Mouse (Mus musculus): ENCODE measurements around the gene Cdk5. TPM values are rescaled to one million over a fixed set of nuclear protein-coding genes. Genes with fewer than 3 reads are reported as not detected.
A peak's percentile ranks its signal among the peaks of the same experiment; 100 is the strongest.

Cdk5 gene
- total and polyA plus RNA-seq, 2 experiments from 2014 or later: 104 to 168 TPM

DNA sequence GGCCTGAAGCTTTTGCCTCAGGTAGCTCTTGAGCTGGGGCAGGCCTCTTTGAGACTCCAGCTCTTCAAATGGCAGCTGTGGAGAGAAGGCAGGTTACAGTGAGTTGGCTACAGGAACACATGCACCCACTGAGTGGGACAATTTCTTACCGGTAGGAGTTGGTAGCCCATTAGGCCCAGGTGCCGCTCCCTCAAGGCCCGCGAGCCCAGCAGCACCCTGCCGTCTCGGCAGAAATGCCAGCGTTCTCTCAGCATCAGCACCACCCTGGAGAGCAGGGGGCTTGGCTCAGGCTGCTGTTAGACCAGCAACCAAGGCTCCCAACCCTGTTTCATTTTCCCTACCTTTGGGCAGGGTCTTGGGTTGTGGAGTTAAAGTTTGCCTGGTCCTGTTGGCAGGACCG, 17.9 kb upstream of the Cdk5 start:
- DNase-seq (ENCODE audit: low spot score) (no peak), ATAC-seq (ENCODE audit: low FRiP score) (no peak)
- no peak for TF ChIP-seq CTCF (IDR thresholded peaks at IDR 0.05)
- 88% methylated on average over 8 of the region's 8 CpGs for WGBS
- Histone ChIP-seq H3K4me3 (ENCODE audit: low read depth, low read length) (no peak overlapping the region), H3K4me2 (ENCODE audit: low read depth, low read length, poor library complexity, severe bottlenecking) (no peak overlapping the region), H3K9me3 (ENCODE audit: low read length) (no peaks in the 10 kb centered on the region), H3K9ac (replicated peaks; ENCODE audit: low read length, poor library complexity, severe bottlenecking) (no peak overlapping the region), H3K36me3 (ENCODE audit: insufficient read depth, low read length) (peaks cover 32% of the 10 kb centered on the region), H3K27me3 (ENCODE audit: insufficient read depth, low read length) (no peaks in the 10 kb centered on the region), H3K27ac (ENCODE audit: low read depth, low read length) (no peak overlapping the region), H3K4me1 (ENCODE audit: insufficient read depth, low read length) (peaks cover 10% of the 10 kb centered on the region; the same call in 1 of the 2 replicates)

- H3K9me3 ChIP-seq (ENCODE audit: low read length): no peaks in the 10 kb centered on the region
- H3K4me1 ChIP-seq (ENCODE audit: insufficient read depth, low read length): no peaks in the 10 kb centered on the region
- no peak overlapping the region for H3K9ac ChIP-seq (replicated peaks; ENCODE audit: low read length, poor library complexity, severe bottlenecking)
- no peak for TF ChIP-seq CTCF (IDR thresholded peaks at IDR 0.05)
- 94% methylated on average over 8 of the region's 8 CpGs for WGBS
- DNase-seq (ENCODE audit: low spot score) (no peak), ATAC-seq (ENCODE audit: low FRiP score) (no peak)
- peaks cover 48% of the 10 kb centered on the region for H3K36me3 ChIP-seq (ENCODE audit: insufficient read depth, low read length)
- H3K27me3 ChIP-seq (ENCODE audit: insufficient read depth, low read length): no peaks in the 10 kb centered on the region
- H3K4me3 ChIP-seq (ENCODE audit: low read depth, low read length): no peak overlapping the region
- H3K27ac ChIP-seq (ENCODE audit: low read depth, low read length): no peak overlapping the region
- H3K4me2 ChIP-seq (ENCODE audit: low read depth, low read length, poor library complexity, severe bottlenecking): no peak overlapping the region
Observed at GRCm38 (mm10) chr5:24433993-24434392, 10.7 kb upstream of the Cdk5 start.

DNA sequence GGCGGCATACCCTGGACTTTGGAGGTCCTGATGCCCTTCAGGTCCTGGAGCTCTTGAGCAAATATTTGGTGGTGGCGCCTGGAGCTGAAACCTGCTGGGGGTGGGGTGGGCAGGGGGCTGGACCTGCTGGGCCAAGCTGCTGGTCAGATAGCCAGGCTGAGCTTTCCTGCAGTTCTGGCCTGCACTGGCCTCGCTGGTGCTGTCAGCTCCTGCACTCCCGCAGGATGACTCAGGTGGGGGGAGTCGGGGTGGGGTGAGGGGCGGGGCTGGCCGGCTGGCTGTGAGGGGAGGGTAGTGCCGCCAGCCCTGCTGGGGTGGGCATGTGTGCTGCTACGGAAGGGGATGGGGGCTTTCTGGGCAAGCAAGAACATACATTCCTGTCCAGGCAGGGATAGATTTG, 5.3 kb upstream of the Cdk5 start:
- WGBS: 22% methylated on average over 9 of the region's 9 CpGs

DNA sequence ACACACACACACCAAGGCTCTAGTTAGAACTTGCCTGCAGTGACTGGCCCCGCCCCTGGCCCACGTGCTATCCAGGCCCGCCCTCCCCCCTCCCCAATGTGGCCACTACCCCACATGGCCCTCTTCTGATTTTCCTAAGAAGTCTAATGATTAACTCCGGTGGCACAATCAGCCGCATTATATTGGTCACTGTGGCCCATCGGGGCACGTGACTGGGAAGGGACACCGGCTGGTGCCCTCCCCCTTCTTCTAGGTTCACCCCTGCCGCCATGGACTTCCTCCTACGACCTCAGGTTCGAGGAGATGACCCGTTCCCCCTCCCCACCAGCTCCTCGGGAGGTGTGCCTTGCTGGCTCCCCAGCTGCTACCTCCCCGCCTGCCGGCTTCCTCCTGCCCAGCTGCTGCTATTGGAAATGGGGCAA, 4.7 kb upstream of the Cdk5 start:
- TF ChIP-seq CTCF (IDR thresholded peaks at IDR 0.05): no peak
- Histone ChIP-seq H3K4me1 (ENCODE audit: insufficient read depth, low read length) (peaks cover 10% of the 10 kb centered on the region; the same call in 1 of the 2 replicates), H3K27ac (ENCODE audit: low read depth, low read length) (no peak overlapping the region), H3K9me3 (ENCODE audit: low read length) (no peaks in the 10 kb centered on the region), H3K4me2 (ENCODE audit: low read depth, low read length, poor library complexity, severe bottlenecking) (no peak overlapping the region), H3K9ac (replicated peaks; ENCODE audit: low read length, poor library complexity, severe bottlenecking) (no peak overlapping the region), H3K27me3 (ENCODE audit: insufficient read depth, low read length) (no peaks in the 10 kb centered on the region), H3K36me3 (ENCODE audit: insufficient read depth, low read length) (peaks cover 29% of the 10 kb centered on the region), H3K4me3 (ENCODE audit: low read depth, low read length) (no peak overlapping the region)
- 11% methylated on average over 13 of the region's 15 CpGs for WGBS
- ATAC-seq (ENCODE audit: low FRiP score): no peak
- DNase-seq (ENCODE audit: low spot score): no peak

More for the DNA sequence above, 5.3 kb upstream of the Cdk5 start:
- TF ChIP-seq CTCF (IDR thresholded peaks at IDR 0.05): no peak
- Histone ChIP-seq H3K4me1 (ENCODE audit: insufficient read depth, low read length) (peaks cover 10% of the 10 kb centered on the region; the same call in 1 of the 2 replicates), H3K4me2 (ENCODE audit: low read depth, low read length, poor library complexity, severe bottlenecking) (no peak overlapping the region), H3K27me3 (ENCODE audit: insufficient read depth, low read length) (no peaks in the 10 kb centered on the region), H3K9me3 (ENCODE audit: low read length) (no peaks in the 10 kb centered on the region), H3K9ac (replicated peaks; ENCODE audit: low read length, poor library complexity, severe bottlenecking) (no peak overlapping the region), H3K4me3 (ENCODE audit: low read depth, low read length) (no peak overlapping the region), H3K27ac (ENCODE audit: low read depth, low read length) (no peak overlapping the region), H3K36me3 (ENCODE audit: insufficient read depth, low read length) (peaks cover 29% of the 10 kb centered on the region)
- ATAC-seq (ENCODE audit: low FRiP score) (no peak), DNase-seq (ENCODE audit: low spot score) (no peak)

DNA sequence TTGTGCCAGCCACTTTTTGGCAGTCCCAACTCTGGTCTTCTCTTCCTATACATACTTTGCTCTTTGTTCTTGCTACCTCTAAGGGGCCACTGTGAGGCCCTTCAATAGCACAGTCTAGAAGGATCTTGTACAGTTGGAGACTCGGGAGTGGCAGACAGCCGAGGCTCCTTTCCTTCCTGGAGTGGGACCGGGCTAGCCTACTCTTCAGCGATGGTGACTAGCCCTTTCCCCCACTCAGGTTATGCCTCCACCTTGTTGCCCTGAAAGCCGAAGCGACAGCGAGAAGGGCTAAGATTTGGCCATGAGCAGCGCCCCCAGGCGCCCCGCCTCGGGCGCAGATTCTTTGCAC, 3.9 kb upstream of the Cdk5 start:
- ATAC-seq (ENCODE audit: low FRiP score) (no peak), DNase-seq (ENCODE audit: low spot score) (no peak)
- Histone ChIP-seq H3K9ac (replicated peaks; ENCODE audit: low read length, poor library complexity, severe bottlenecking) (no peak overlapping the region), H3K4me2 (ENCODE audit: low read depth, low read length, poor library complexity, severe bottlenecking) (no peak overlapping the region), H3K27ac (ENCODE audit: low read depth, low read length) (no peak overlapping the region), H3K9me3 (ENCODE audit: low read length) (no peaks in the 10 kb centered on the region), H3K4me1 (ENCODE audit: insufficient read depth, low read length) (peaks cover 16% of the 10 kb centered on the region; the same call in 1 of the 2 replicates), H3K36me3 (ENCODE audit: insufficient read depth, low read length) (peaks cover 23% of the 10 kb centered on the region), H3K4me3 (ENCODE audit: low read depth, low read length) (no peak overlapping the region), H3K27me3 (ENCODE audit: insufficient read depth, low read length) (no peaks in the 10 kb centered on the region)
- no peak for TF ChIP-seq CTCF (IDR thresholded peaks at IDR 0.05)
- 25% methylated on average over 12 of the region's 12 CpGs for WGBS

GRCm38 (mm10) chr5:24426556-24427284, 3.4 kb upstream of the Cdk5 start:
- H3K9ac ChIP-seq (replicated peaks; ENCODE audit: low read length, poor library complexity, severe bottlenecking): no peak overlapping the region
- H3K4me3 ChIP-seq (ENCODE audit: low read depth, low read length): peak overlapping the region; percentile 59; the same call in 1 of the 2 replicates
- no peaks in the 10 kb centered on the region for H3K27me3 ChIP-seq (ENCODE audit: insufficient read depth, low read length)
- peaks cover 19% of the 10 kb centered on the region for H3K36me3 ChIP-seq (ENCODE audit: insufficient read depth, low read length)
- H3K4me1 ChIP-seq (ENCODE audit: insufficient read depth, low read length): peaks cover 16% of the 10 kb centered on the region; the same call in 1 of the 2 replicates
- 12% methylated on average over 9 of the region's 9 CpGs for WGBS
- H3K4me2 ChIP-seq (ENCODE audit: low read depth, low read length, poor library complexity, severe bottlenecking): peak overlapping the region; percentile 94; the same call in 1 of the 2 replicates
- DNase-seq (ENCODE audit: low spot score): no peak
- H3K27ac ChIP-seq (ENCODE audit: low read depth, low read length): no peak overlapping the region
- ATAC-seq (ENCODE audit: low FRiP score): no peak
- TF ChIP-seq CTCF (IDR thresholded peaks at IDR 0.05): no peak
- no peaks in the 10 kb centered on the region for H3K9me3 ChIP-seq (ENCODE audit: low read length)

Measured in midbrain, postnatal 0 days (tissue).